Mouse (Mus musculus) bone marrow macrophage, adult 2 months (primary cell): ENCODE results near the gene Gm20388.

Source experiments
- CTCF ChIP-seq: IDR thresholded peaks from 2 replicates; pipeline ENCODE4 v1.5.1; 2012; ENCODE audit warnings: low read depth, mild to moderate bottlenecking, low read length, moderate library complexity
- POLR2A ChIP-seq: IDR thresholded peaks from 2 replicates; pipeline ENCODE4 v1.6.1; 2012; ENCODE audit warnings: mild to moderate bottlenecking, low read depth, low read length, borderline replicate concordance

GRCm38 (mm10) chr8:123041008-123041773, 3130.6 kb downstream of the Gm20388 start:
- TF ChIP-seq CTCF (no peak), POLR2A (no peak)
